Mouse (Mus musculus) urinary bladder, adult 18-20 months (tissue): ENCODE results near the gene Klf15.

Experiments
- DNase-seq, 2 experiments: peaks; one replicate each; pipeline ENCODE4 v3.0.0; 2022; ENCODE audit warnings: low spot score in 2 of 2, mixed read lengths in 2 of 2

Klf15 gene

GRCm38 (mm10) chr6:90465028-90465640, 2.8 kb downstream of the Klf15 start:
- no peak for DNase-seq

GRCm38 (mm10) chr6:90466079-90466478, 3.7 kb downstream of the Klf15 start:
- DNase-seq, result peak; percentile 13 to 65

GRCm38 (mm10) chr6:90466847-90467410, 4.6 kb downstream of the Klf15 start:
- no peak for DNase-seq

DNA sequence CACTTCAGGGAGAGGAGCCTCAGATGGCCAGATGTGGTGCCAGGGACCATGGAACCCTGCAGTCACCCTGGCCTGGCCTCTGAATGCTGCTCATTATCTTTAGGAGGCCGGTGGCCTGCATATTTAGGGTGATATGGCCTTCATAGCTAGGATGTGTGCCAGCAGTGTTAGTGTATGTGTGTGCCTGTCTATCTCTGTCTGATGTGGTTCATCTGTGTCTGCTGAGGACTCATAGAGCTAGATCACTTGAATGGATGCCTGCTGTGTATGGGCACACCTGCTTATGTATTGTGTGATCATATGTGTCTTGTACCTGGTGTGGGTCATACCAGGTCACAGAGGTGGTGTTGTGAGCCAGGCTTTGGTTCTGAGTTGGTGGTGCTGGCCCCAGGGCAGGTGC, 5.8 kb downstream of the Klf15 start:
- no peak for DNase-seq

GRCm38 (mm10) chr6:90469041-90469440, 6.7 kb downstream of the Klf15 start:
- DNase-seq, result no peak

DNA sequence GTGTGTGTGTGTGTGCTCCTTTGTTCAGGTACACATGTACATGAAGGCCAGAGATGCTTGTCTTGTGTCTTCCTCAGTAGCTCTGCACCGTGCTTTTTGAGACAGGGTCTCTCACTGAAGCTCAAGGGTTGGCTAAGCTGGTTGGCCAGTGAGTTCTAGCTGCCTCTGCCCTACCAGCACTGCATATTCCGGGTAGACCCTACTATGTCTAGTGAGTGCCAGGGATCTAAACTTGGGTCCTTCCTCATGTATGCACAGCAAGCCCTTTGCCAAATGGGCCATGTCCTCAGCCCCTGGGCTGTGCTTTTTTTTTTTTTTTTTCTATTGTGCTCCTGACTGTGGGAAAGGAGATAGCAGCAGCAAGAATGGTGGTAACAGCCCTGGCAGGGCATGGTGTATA, 7.9 kb downstream of the Klf15 start:
- DNase-seq, result no peak

DNA sequence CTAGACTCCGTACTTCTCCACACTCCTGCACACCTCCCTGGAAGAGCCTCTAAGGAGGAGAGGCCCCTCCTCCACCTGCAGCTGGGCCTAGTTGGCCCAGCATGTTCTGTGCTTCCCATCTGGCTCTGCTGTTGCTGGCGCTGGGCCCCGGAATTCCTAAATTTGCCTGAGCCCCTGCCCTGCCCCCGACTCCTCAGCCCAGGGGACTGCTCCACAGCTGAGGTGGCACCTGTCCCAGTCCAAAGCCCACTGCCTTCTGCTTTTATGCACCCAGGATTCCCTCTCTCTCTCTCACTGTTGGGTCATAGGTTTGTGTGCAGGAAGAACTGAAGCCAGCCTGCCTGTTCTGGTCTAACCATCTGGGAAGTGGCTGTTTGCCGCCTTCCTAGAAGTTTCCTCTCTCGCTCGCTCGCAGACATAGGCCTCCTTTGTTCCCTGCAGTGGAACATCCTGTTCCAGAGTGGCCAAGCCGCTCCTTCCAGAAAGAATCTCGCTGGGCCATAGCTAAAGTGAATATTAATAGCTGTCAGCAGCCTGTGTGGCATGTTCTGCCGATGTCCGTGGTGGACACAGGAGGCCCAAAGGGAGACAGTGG, 8.7 kb downstream of the Klf15 start:
- no peak for DNase-seq

DNA sequence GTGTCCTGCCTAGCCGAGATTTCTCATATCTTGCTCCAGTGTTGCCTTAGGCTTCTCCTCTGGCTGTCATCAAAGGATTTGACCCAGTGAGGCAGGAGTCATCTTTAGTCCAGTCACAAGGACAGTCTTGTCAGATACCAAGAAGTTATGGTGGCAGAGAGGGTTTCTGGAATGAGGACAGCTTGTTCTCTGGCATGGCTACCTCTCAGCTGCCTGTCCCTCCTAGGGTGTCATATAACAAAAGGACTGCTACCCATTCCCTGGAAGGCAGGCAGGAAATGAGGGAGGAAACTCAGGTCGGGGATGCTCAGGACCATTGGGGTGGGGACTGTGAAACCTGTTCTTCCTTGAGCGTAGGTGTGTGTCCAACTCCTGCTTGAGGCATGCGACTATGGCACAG, 9.7 kb downstream of the Klf15 start:
- no peak for DNase-seq

DNA sequence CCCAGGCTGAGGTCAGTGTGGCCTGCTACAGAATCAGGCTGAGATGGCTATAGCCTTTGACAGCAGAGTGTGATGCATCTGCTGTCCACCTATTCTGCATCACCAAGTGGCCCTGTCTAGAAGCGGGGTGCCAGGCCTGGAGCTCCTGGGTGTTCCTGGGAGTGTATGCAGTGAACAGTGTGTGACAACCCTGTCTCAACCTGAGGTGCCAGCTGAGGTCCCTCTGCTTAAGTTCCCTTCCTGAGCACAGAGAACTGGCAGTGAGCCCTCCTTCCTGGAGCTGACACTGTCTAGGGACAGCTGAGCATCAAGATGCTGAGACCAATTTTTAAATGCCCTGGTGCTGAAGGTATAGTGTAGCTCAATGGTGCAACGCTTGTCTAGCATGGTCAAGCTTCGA, 10.3 kb downstream of the Klf15 start:
- no peak for DNase-seq

- no peak for DNase-seq
Measured at GRCm38 (mm10) chr6:90473630-90474360, 11.4 kb downstream of the Klf15 start.

DNA sequence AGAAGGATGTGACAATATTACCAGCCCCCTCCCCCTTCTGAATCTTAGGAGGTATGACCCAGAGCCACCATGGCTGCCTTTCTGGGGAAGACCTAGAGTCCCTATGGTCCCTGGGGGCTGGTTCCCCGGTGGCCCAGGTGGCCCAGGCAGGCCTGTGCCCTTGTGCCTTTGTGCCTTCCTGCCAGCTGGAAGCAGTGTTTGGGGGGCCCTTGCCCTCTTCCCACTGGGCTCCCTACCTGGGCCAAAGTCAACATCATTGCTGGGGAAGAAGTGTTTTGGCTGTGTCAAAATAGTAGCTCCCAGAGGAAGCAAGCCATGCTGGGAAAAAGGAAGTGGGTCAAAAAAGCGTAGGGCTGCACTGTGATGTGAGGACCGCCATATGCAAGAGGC, 12.0 kb downstream of the Klf15 start:
- DNase-seq, result no peak

GRCm38 (mm10) chr6:90475176-90475853, 12.9 kb downstream of the Klf15 start:
- no peak for DNase-seq

DNA sequence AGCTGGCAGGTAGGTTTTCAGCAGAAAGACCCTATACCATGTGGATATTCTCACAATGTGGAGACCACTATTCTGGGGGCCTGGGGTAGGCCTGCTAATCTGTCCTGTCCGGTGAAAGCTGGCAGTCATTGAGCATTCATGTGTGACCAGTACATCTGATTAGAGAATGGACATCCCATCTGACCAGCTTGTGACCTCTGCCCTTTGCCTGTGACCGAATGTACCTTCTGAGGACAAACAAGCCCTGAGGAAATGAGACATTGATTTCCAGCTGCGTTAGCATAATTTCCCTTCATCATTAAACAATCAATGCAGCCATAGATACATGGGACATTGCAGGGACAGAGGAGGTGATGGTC, 13.5 kb downstream of the Klf15 start:
- no peak for DNase-seq

- DNase-seq, result no peak
Measured at GRCm38 (mm10) chr6:90476941-90477518, 14.7 kb downstream of the Klf15 start.

- DNase-seq, result no peak
Measured at GRCm38 (mm10) chr6:90484249-90484648, 21.9 kb downstream of the Klf15 start.

- DNase-seq, result no peak
Measured at GRCm38 (mm10) chr6:90484876-90485275, 22.5 kb downstream of the Klf15 start.

DNA sequence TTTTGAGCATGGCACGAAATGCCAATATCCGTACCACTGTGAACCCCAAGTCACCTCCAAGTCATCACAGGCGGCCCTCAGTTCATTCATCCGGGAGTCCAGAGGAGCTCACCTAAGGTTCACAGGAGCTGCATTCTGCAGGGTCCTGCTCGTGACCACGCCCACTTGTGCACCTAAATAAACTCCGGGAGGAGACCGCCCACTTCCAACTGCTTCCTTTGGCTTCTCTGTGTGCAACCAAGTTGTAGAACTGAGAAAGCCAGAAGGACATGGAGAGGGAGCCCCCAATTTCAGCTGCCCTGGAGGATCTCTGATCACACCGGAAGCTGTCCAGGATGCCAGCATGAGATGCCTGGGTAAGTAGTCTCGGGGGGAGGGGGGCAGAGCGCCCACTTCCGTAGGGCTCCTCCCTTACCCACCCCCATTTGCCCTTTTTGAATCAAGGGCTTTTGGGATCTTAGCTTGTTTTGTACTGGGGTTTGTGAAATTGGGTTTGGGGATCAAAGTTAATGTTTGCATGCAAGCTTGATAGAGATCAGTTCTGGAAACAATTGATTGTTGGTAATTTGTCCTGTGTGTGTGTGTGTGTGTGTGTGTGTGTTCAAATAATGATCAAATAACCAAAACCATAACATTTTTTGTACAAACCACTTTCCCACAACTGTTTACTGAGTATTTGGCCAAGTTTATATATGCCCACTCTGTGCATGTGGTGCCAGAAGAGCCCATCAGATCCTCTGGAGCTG, 24.0 kb downstream of the Klf15 start, which contains the start of gene Aldh1l1:
Gene Aldh1l1, plus strand, starts transcription at position 252 of the 746 bp plus-strand sequence.
- no peak for DNase-seq

DNA sequence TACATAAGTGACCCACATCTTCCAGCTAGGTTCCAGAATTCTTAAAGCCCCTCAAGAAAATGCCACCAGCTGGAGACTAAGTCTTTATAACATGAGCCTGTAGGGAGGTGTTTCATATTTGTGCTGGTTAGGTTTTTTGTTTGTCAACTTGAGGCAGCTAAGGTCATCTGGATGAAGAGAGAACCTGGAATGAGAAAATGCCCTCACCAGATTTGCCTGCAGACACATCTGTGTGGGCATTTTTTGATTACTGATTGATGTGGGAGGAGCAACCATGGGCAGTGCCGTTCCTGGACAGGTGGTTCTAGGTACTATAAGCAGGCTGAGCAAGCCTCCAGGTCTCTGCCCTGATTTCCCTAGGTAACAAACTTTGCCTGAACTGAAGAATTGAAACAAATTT, 25.2 kb downstream of the Klf15 start:
- no peak for DNase-seq

DNA sequence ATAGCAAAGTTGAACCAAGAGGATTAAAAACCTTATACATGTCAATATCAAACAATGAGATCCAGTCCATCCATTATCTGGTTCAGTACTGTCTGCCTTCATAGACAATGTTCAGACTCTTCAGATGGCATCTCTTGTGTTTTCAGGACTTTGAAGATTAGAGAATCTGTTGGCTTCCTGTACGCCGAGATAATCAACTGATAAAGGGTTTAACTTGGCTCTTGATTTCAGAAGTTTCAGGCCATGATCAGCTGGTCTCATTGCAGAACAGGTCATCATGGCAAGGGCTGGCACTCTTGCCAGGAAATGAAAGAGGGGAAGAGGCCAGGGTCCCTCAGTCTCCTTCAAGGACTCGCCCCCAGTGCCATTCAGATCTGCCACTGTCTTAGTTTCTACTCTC, 27.2 kb downstream of the Klf15 start:
- DNase-seq, result no peak

- no peak for DNase-seq
Measured at GRCm38 (mm10) chr6:90490976-90491375, 28.6 kb downstream of the Klf15 start.
